Mouse (Mus musculus): Measurements from ENCODE around the gene Adamts1. TPM values are rescaled to one million over a fixed set of nuclear protein-coding genes. Genes with fewer than 3 reads are reported as not detected.

The Adamts1 gene
- polyA plus RNA-seq, 1 experiment: 4.6 TPM

DNA sequence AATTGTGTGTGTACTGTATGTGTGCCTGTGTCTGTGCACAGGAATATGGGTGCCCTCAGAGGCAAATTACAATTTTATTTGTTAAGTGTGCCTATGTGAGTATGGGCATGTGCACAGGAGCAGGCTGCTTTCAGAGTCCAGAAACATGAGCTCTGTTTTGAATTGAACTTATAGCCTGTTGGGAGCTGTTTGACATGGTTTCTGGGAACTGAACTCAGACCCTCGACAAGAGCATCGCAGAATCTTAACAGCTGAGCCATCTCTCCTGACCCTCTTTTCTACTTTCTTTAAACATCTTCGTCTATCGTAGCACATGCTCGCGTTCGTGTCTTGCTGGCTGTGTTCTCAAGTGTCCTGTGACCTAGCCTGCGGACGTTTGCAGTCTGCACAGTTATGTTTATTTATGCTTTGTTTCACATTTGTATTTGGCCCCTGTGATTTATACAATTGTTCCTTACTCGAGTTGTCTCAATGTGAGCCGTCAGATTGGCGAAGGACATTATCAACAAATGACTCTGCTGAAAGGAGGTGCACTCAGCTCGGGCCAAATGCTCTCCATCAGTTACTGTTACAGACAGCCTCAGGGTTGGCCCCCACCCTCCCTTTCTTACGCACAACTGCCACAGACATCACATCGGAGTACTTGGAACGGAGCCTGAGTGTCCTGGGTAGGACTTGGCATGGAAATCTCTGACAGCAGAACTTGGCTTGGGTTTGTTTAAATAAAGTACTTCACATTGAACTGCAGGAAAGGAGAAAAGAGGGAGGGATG is 55.1 kb downstream of the Adamts1 start:
- Histone ChIP-seq H3K27ac (ENCODE audit: insufficient read depth, low read depth, low read length) (no peak overlapping the region), H3K36me3 (ENCODE audit: control insufficient read depth, insufficient read depth, low read length) (no peaks in the 10 kb centered on the region), H3K4me1 (ENCODE audit: control insufficient read depth, insufficient read depth, insufficient read length, low read length) (no peaks in the 10 kb centered on the region), H3K27me3 (ENCODE audit: control insufficient read depth, insufficient read depth, low read length) (no peaks in the 10 kb centered on the region), H3K4me3 (ENCODE audit: low read depth, low read length) (no peak overlapping the region)
- 61% methylated on average over 16 of the region's 16 CpGs for WGBS
- TF ChIP-seq CTCF (IDR thresholded peaks at IDR 0.05; ENCODE audit: extremely low read depth, insufficient read length, insufficient replicate concordance, low read depth, low read length) (no peak), POLR2A (IDR thresholded peaks at IDR 0.05; ENCODE audit: low read depth, low read length) (no peak)

GRCm38 (mm10) chr16:85746386-85746785 is 56.5 kb downstream of the Adamts1 start:
- 67% methylated on average over 3 of the region's 3 CpGs for WGBS
- Histone ChIP-seq H3K27ac (ENCODE audit: insufficient read depth, low read depth, low read length) (no peak overlapping the region), H3K27me3 (ENCODE audit: control insufficient read depth, insufficient read depth, low read length) (no peaks in the 10 kb centered on the region), H3K36me3 (ENCODE audit: control insufficient read depth, insufficient read depth, low read length) (no peaks in the 10 kb centered on the region), H3K4me1 (ENCODE audit: control insufficient read depth, insufficient read depth, insufficient read length, low read length) (no peaks in the 10 kb centered on the region), H3K4me3 (ENCODE audit: low read depth, low read length) (no peak overlapping the region)
- no peak for TF ChIP-seq CTCF (IDR thresholded peaks at IDR 0.05; ENCODE audit: extremely low read depth, insufficient read length, insufficient replicate concordance, low read depth, low read length)
- TF ChIP-seq POLR2A (IDR thresholded peaks at IDR 0.05; ENCODE audit: low read depth, low read length): no peak

Other genes with a start within 250 kb of the Adamts1 start
- 1.9 and 3.5 TPM in 2 replicates for gene Cyyr1, start 249.7 kb downstream of the Adamts1 start, polyA plus RNA-seq (2012; rRNA removed)
- gene Adamts5, start 98.7 kb upstream of the Adamts1 start, polyA plus RNA-seq (2012; rRNA removed): 0.20 and 0.34 TPM in 2 replicates

Measured in small intestine, adult 2 months (tissue).